Mouse (Mus musculus): ENCODE measurements around the gene Smpdl3a.

- TF ChIP-seq EP300 (IDR thresholded peaks at IDR 0.05; ENCODE audit: insufficient read depth, low read depth, low read length) (no peak), POLR2A (IDR thresholded peaks at IDR 0.05; ENCODE audit: insufficient read depth, low read depth, low read length) (no peak), CTCF (IDR thresholded peaks at IDR 0.05) (peak; percentile 61)
Measured at GRCm38 (mm10) chr10:57847916-57848682, 54.0 kb downstream of the Smpdl3a start.
